Mouse (Mus musculus) urinary bladder, postnatal 36 days (tissue): Measurements from ENCODE around the gene Gm5901.
"Not testable (repeated sequence)": the region's sequence is repeated elsewhere in the genome, so short reads cannot be mapped to it uniquely, and the experiment has no call there.

Experiments
- DNase-seq, 2 experiments: peaks; one replicate each; pipeline ENCODE4 v3.0.0; 2022; ENCODE audit warnings: low spot score in 2 of 2, mixed read lengths in 1 of 2

Gm5901 gene

GRCm38 (mm10) chr7:105374866-105375265 lies at the start of gene Gm5901:
Gene Gm5901 (plus strand): TSS chr7:105375038.
- DNase-seq = no peak

- no peak for DNase-seq
Observed at GRCm38 (mm10) chr7:105325302-105325701, 49.5 kb upstream of the Gm5901 start.

GRCm38 (mm10) chr7:105334004-105334403 lies 40.8 kb upstream of the Gm5901 start, which contains the start of gene Olfr690:
Gene Olfr690 (minus strand): TSS chr7:105334104.
- DNase-seq = no peak

- DNase-seq = no peak
Observed at GRCm38 (mm10) chr7:105342170-105342569, 32.7 kb upstream of the Gm5901 start, which contains the start of gene Olfr691. Gene Olfr691 (minus strand): TSS chr7:105342270.

GRCm38 (mm10) chr7:105342752-105343151 lies 32.1 kb upstream of the Gm5901 start:
- DNase-seq = no peak

GRCm38 (mm10) chr7:105356064-105356463 lies 18.8 kb upstream of the Gm5901 start:
- DNase-seq = not testable (repeated sequence)

GRCm38 (mm10) chr7:105356487-105356886 lies 18.4 kb upstream of the Gm5901 start:
- DNase-seq = not testable (repeated sequence)

- DNase-seq = no peak
Observed at GRCm38 (mm10) chr7:105361713-105362112, 13.1 kb upstream of the Gm5901 start.

GRCm38 (mm10) chr7:105367268-105367667 lies 7.6 kb upstream of the Gm5901 start:
- DNase-seq = no peak

- no peak for DNase-seq
Observed at GRCm38 (mm10) chr7:105367930-105368329, 6.9 kb upstream of the Gm5901 start, which contains the start of gene Olfr692. Gene Olfr692 (plus strand): TSS chr7:105368230.

- no peak for DNase-seq
Observed at GRCm38 (mm10) chr7:105368521-105368920, 6.3 kb upstream of the Gm5901 start.

GRCm38 (mm10) chr7:105372912-105373311 lies 1.9 kb upstream of the Gm5901 start:
- DNase-seq = no peak

- DNase-seq = no peak
Observed at GRCm38 (mm10) chr7:105373509-105373908, 1.3 kb upstream of the Gm5901 start.

- DNase-seq = no peak
Observed at GRCm38 (mm10) chr7:105373976-105374375, 862 bp upstream of the Gm5901 start.

GRCm38 (mm10) chr7:105380329-105380728 lies 5.5 kb downstream of the Gm5901 start:
- no peak for DNase-seq

GRCm38 (mm10) chr7:105387696-105388095 lies 12.9 kb downstream of the Gm5901 start:
- DNase-seq = no peak

GRCm38 (mm10) chr7:105390236-105390635 lies 15.4 kb downstream of the Gm5901 start:
- no peak for DNase-seq

GRCm38 (mm10) chr7:105394606-105395005 lies 19.8 kb downstream of the Gm5901 start:
- no peak for DNase-seq

GRCm38 (mm10) chr7:105395131-105395820 lies 20.4 kb downstream of the Gm5901 start:
- DNase-seq = no peak

- no peak for DNase-seq
Observed at GRCm38 (mm10) chr7:105396126-105396525, 21.3 kb downstream of the Gm5901 start.

- peak in 1 of 2 experiments; percentile 20 for DNase-seq
Observed at GRCm38 (mm10) chr7:105399058-105399934, 24.5 kb downstream of the Gm5901 start.

GRCm38 (mm10) chr7:105399935-105400624 lies 25.2 kb downstream of the Gm5901 start, which contains the start of gene Fam160a2:
Gene Fam160a2 (minus strand): TSS chr7:105400054.
- DNase-seq = peak; percentile 100
